Mouse (Mus musculus) lung, adult 2 months (tissue): Measurements from ENCODE around the gene Utp15. TPM values are rescaled to one million over a fixed set of nuclear protein-coding genes. Genes with fewer than 3 reads are reported as not detected.

Source experiments
- DNase-seq: peaks from one replicate; pipeline ENCODE4 v3.0.0; 2022
- H3K4me1 ChIP-seq: fragments of 200-500 bp; 2 replicates; pipeline ENCODE4 v1.6.1; 2011; ENCODE audit warnings: low read length; ENCODE audit not compliant: control insufficient read depth, insufficient read depth
- H3K4me3 ChIP-seq: fragments of 200-500 bp; replicated peaks from 2 replicates; pipeline ENCODE3; 2011; ENCODE audit warnings: low read depth, mild to moderate bottlenecking, control low read depth, low read length; ENCODE audit errors: extremely low read depth
- CTCF ChIP-seq: fragments of 200-500 bp; IDR thresholded peaks from 2 replicates; pipeline ENCODE4 v1.5.1; 2011; ENCODE audit warnings: mild to moderate bottlenecking, low read length, control low read depth; ENCODE audit not compliant: insufficient read depth
- POLR2A ChIP-seq: fragments of 200-500 bp; IDR thresholded peaks from 2 replicates; pipeline ENCODE4 v1.6.1; 2011; ENCODE audit warnings: low read depth, mild to moderate bottlenecking, control low read depth, low read length, borderline replicate concordance; ENCODE audit errors: extremely low read depth
- WGBS: fragments of 180-500 bp; shearing (Covaris S2); methylation state at CpG from one replicate; pipeline ENCODE4 v1.1.7; 2018; 5-methylcytosine and 5-hydroxymethylcytosine counted together
- polyA plus RNA-seq: library from polyadenylated mRNA; depleted of rRNA; stranded (reverse); fragments of >200 nt; gene quantifications from 2 replicates; pipeline ENCODE4 v1.2.3, GENCODE M21; 2012; rRNA removed

The Utp15 gene
- polyA plus RNA-seq = 4.2 and 6.8 TPM in 2 replicates

GRCm38 (mm10) chr13:98262636-98263457, at the start of gene Utp15, which contains the start of gene Ankra2:
Gene Utp15 (minus strand): TSS chr13:98263041.
Gene Ankra2 (plus strand): TSS chr13:98263074.
- Histone ChIP-seq H3K4me1 (peaks cover 11% of the 10 kb centered on the region), H3K4me3 (peak within 1 kb of the TSS; percentile 89)
- under 1% methylated on average over 71 of the region's 71 CpGs for whole genome bisulfite sequencing
- TF ChIP-seq CTCF (no peak), POLR2A (peak; percentile 61; the same call in 1 of the 2 replicates)
- DNase-seq = peak; percentile 98

GRCm38 (mm10) chr13:98311597-98311996, 48.8 kb upstream of the Utp15 start:
- no peak for DNase-seq
- no peak for TF ChIP-seq POLR2A
- TF ChIP-seq CTCF = no peak
- WGBS = 90% methylated on average over 5 of the region's 5 CpGs
- H3K4me3 ChIP-seq = no peak overlapping the region
- peaks cover 21% of the 10 kb centered on the region for H3K4me1 ChIP-seq

GRCm38 (mm10) chr13:98308724-98309123, 45.9 kb upstream of the Utp15 start:
- TF ChIP-seq CTCF (no peak), POLR2A (no peak)
- Histone ChIP-seq H3K4me1 (peaks cover 9% of the 10 kb centered on the region), H3K4me3 (no peak overlapping the region)
- no peak for DNase-seq
- 72% methylated on average over 4 of the region's 4 CpGs for WGBS

GRCm38 (mm10) chr13:98308004-98308403, 45.2 kb upstream of the Utp15 start:
- 83% methylated on average over 5 of the region's 5 CpGs for WGBS
- Histone ChIP-seq H3K4me3 (no peak overlapping the region), H3K4me1 (peaks cover 4% of the 10 kb centered on the region; the same call in 1 of the 2 replicates)
- TF ChIP-seq POLR2A = no peak
- TF ChIP-seq CTCF = no peak
- DNase-seq = no peak

GRCm38 (mm10) chr13:98306852-98307475, 44.1 kb upstream of the Utp15 start:
- WGBS = 32% methylated on average over 14 of the region's 14 CpGs
- peaks cover 4% of the 10 kb centered on the region; the same call in 1 of the 2 replicates for H3K4me1 ChIP-seq
- no peak for TF ChIP-seq CTCF
- no peak for TF ChIP-seq POLR2A
- no peak overlapping the region for H3K4me3 ChIP-seq
- DNase-seq = no peak

- WGBS = 33% methylated on average over 5 of the region's 5 CpGs
- TF ChIP-seq CTCF = no peak
- TF ChIP-seq POLR2A = no peak
- Histone ChIP-seq H3K4me1 (peaks cover 4% of the 10 kb centered on the region; the same call in 1 of the 2 replicates), H3K4me3 (no peak overlapping the region)
- no peak for DNase-seq
Measured at GRCm38 (mm10) chr13:98306393-98306792, 43.6 kb upstream of the Utp15 start.

GRCm38 (mm10) chr13:98305257-98305656, 42.4 kb upstream of the Utp15 start:
- WGBS = 95% methylated on average over 9 of the region's 9 CpGs
- peaks cover 4% of the 10 kb centered on the region; the same call in 1 of the 2 replicates for H3K4me1 ChIP-seq
- no peak for DNase-seq
- TF ChIP-seq POLR2A (no peak), CTCF (no peak)
- no peak overlapping the region for H3K4me3 ChIP-seq

GRCm38 (mm10) chr13:98298833-98299758, 36.3 kb upstream of the Utp15 start:
- Histone ChIP-seq H3K4me3 (no peak overlapping the region), H3K4me1 (no peaks in the 10 kb centered on the region)
- TF ChIP-seq POLR2A (no peak), CTCF (peak; percentile 87)
- 51% methylated on average over 21 of the region's 21 CpGs for WGBS
- DNase-seq = peak; percentile 46

GRCm38 (mm10) chr13:98297883-98298482, 35.1 kb upstream of the Utp15 start:
- no peaks in the 10 kb centered on the region for H3K4me1 ChIP-seq
- TF ChIP-seq CTCF (no peak), POLR2A (no peak)
- WGBS = 92% methylated on average over 6 of the region's 6 CpGs
- DNase-seq = no peak
- no peak overlapping the region for H3K4me3 ChIP-seq

GRCm38 (mm10) chr13:98296072-98296471, 33.2 kb upstream of the Utp15 start:
- no peak for DNase-seq
- 41% methylated on average over 5 of the region's 5 CpGs for WGBS
- no peaks in the 10 kb centered on the region for H3K4me1 ChIP-seq
- H3K4me3 ChIP-seq = no peak overlapping the region
- TF ChIP-seq CTCF (no peak), POLR2A (no peak)
